Mouse (Mus musculus): ENCODE measurements around the gene Fam50a.

GRCm38 (mm10) chrX:74328725-74329161 is 15.9 kb downstream of the Fam50a start, which contains the start of gene Plxna3:
- peak; percentile 79 for TF ChIP-seq POLR2A (IDR thresholded peaks at IDR 0.05; ENCODE audit: borderline replicate concordance, extremely low read depth, insufficient read depth, insufficient read length, poor library complexity, severe bottlenecking)
- TF ChIP-seq CTCF (IDR thresholded peaks at IDR 0.05; ENCODE audit: borderline replicate concordance, extremely low read depth, insufficient read depth, insufficient read length): no peak

All from brain, embryonic 14.5 days (tissue).